Mouse (Mus musculus) T-helper 2 cell (primary cell): ENCODE data around the gene Rcc1.

Experiments used
- in situ Hi-C: fragments of 300-600 bp; cut with MboI, MseI; formaldehyde crosslinking; loops from one replicate; pipeline ENCODE4 v1.15.1; 2025; ENCODE audit warnings: high pct_unique_total_duplicates

Rcc1 gene

GRCm38 (mm10) chr4:132353481-132353885 lies at the start of gene Rcc1:
TSS of gene Rcc1 (minus strand) at chr4:132353605.
- in situ Hi-C loops: no loop called here

GRCm38 (mm10) chr4:132401016-132401415 lies 47.6 kb upstream of the Rcc1 start:
- in situ Hi-C loops: no loop called here

GRCm38 (mm10) chr4:132398863-132399262 lies 45.5 kb upstream of the Rcc1 start:
- in situ Hi-C loops: no loop called here

- in situ Hi-C loops: no loop called here
Observed at GRCm38 (mm10) chr4:132398045-132398774, 44.8 kb upstream of the Rcc1 start.

GRCm38 (mm10) chr4:132397120-132397519 lies 43.7 kb upstream of the Rcc1 start:
- in situ Hi-C loops: no loop called here

- in situ Hi-C loops: no loop called here
Observed at GRCm38 (mm10) chr4:132396251-132396650, 42.8 kb upstream of the Rcc1 start.

GRCm38 (mm10) chr4:132391063-132391740 lies 37.8 kb upstream of the Rcc1 start:
- in situ Hi-C loops: no loop called here

GRCm38 (mm10) chr4:132389302-132389701 lies 35.9 kb upstream of the Rcc1 start:
- in situ Hi-C loops: no loop called here

- in situ Hi-C loops: no loop called here
Observed at GRCm38 (mm10) chr4:132387617-132388016, 34.2 kb upstream of the Rcc1 start.

GRCm38 (mm10) chr4:132386846-132387245 lies 33.4 kb upstream of the Rcc1 start:
- in situ Hi-C loops: no loop called here

- in situ Hi-C loops: no loop called here
Observed at GRCm38 (mm10) chr4:132385771-132386410, 32.5 kb upstream of the Rcc1 start.

- in situ Hi-C loops: no loop called here
Observed at GRCm38 (mm10) chr4:132383455-132383854, 30.1 kb upstream of the Rcc1 start.

GRCm38 (mm10) chr4:132382296-132382695 lies 28.9 kb upstream of the Rcc1 start:
- in situ Hi-C loops: no loop called here

GRCm38 (mm10) chr4:132380965-132381616 lies 27.7 kb upstream of the Rcc1 start:
- in situ Hi-C loops: no loop called here

- in situ Hi-C loops: no loop called here
Observed at GRCm38 (mm10) chr4:132373820-132374219, 20.4 kb upstream of the Rcc1 start.

- in situ Hi-C loops: no loop called here
Observed at GRCm38 (mm10) chr4:132369953-132370750, 16.7 kb upstream of the Rcc1 start.

GRCm38 (mm10) chr4:132367480-132368201 lies 14.2 kb upstream of the Rcc1 start:
- in situ Hi-C loops: no loop called here

GRCm38 (mm10) chr4:132365450-132366060 lies 12.2 kb upstream of the Rcc1 start:
- in situ Hi-C loops: no loop called here

GRCm38 (mm10) chr4:132363487-132363886 lies 10.1 kb upstream of the Rcc1 start:
- in situ Hi-C loops: no loop called here

- in situ Hi-C loops: no loop called here
Observed at GRCm38 (mm10) chr4:132359510-132359909, 6.1 kb upstream of the Rcc1 start.
